In genomic region chr11:103780152-103780551, GRCm38 (mm10) we compare ENCODE assay signal across 19 mouse cellular contexts. TPM values are rescaled to one million over a fixed set of nuclear protein-coding genes. Genes with fewer than 3 reads are reported as not detected.
A peak's percentile ranks its signal among the peaks of the same experiment; 100 is the strongest.
DNase-seq lines count a peak whose midpoint lies in the region; TF ChIP-seq lines count a peak whose summit lies in the region.
"Had no signal": no experiment of that assay in that cellular context is flagged by ENCODE, and none has a peak within 500 bp of the region (broad histone marks: within the 10 kb centered on the region; RNA-seq: fewer than 3 reads in every experiment).

No protein-coding gene starts in this region.

- no peak overlapping the region for H3K4me3 ChIP-seq in olfactory bulb, adult 2 months (ENCODE audit: insufficient read depth, low read depth, low read length)
- H3K4me3 ChIP-seq: gastrocnemius, adult 2 months; hindbrain, embryonic 12.5 days; midbrain, embryonic 13.5 days had no signal

- 43% methylated on average over 9 of the region's 9 CpGs for WGBS in olfactory bulb, adult 2 months

- no peak for TF ChIP-seq CTCF in olfactory bulb, adult 2 months (IDR thresholded peaks at IDR 0.05; ENCODE audit: insufficient read depth, low read depth, low read length)

- no peak for TF ChIP-seq POLR2A in olfactory bulb, adult 2 months (IDR thresholded peaks at IDR 0.05; ENCODE audit: insufficient read depth, low read depth, low read length)

- H3K4me1 ChIP-seq in olfactory bulb, adult 2 months (ENCODE audit: control insufficient read depth, insufficient read depth, low read length): peaks cover 10% of the 10 kb centered on the region

- peak; percentile 17 for DNase-seq in right cerebral cortex, adult 18-20 months
- no peak for DNase-seq in right cerebral cortex, postnatal 14 days
- DNase-seq in Muller cell, postnatal 12 days (ENCODE audit: inconsistent ontology term): peak; percentile 27
- DNase-seq in adrenal gland, adult 8-10 months: peak; percentile 58
- DNase-seq in layer of hippocampus, adult 11-12 months (ENCODE audit: low spot score): no peak
- no peak for DNase-seq in retina, postnatal 1 day
- DNase-seq: cerebellum, adult 2 months; cerebellum, postnatal 36 days; gastrocnemius, adult 2 months; heart, postnatal 10 days; kidney, adult 8-10 months; layer of hippocampus, postnatal 36 days; liver had no signal

- 0 out of 2 replicates have a peak overlapping the region, but pooled peaks have one; percentile 8 for H3K27ac ChIP-seq in olfactory bulb, adult 2 months (ENCODE audit: insufficient read depth, low read depth, low read length)
- H3K27ac ChIP-seq: gastrocnemius, adult 2 months; hindbrain, embryonic 12.5 days; midbrain, embryonic 13.5 days had no signal

RNA-seq across cellular contexts. Expression of gene Wnt3, which starts 6.2 kb away (rescaled TPM):
- 1 to 10 TPM in 2 of 4 experiments, under 1 TPM in 2; 0.17 to 3.1 (median 1.3) TPM for total RNA-seq in adrenal gland, adult 8-10 months (2022)
- not detected in 2 replicates for polyA plus RNA-seq in olfactory bulb, adult 2 months (2012; ENCODE audit: insufficient read depth, insufficient read length, low replicate concordance, missing spikeins)
- total RNA-seq: granulocyte monocyte progenitor cell, adult 5-6 weeks; heart, postnatal 10 days had no signal
- polyA plus RNA-seq: liver, embryonic 16.5 days had no signal

RNA-seq across cellular contexts. Expression of gene Wnt9b, which starts 30.5 kb away (rescaled TPM):
- total RNA-seq in adrenal gland, adult 8-10 months (2022): under 1 TPM in 3 of 4 experiments, not detected in 1; 0.07 to 0.31 (median 0.22) TPM
- not detected in 2 replicates for polyA plus RNA-seq in olfactory bulb, adult 2 months (2012; ENCODE audit: insufficient read depth, insufficient read length, low replicate concordance, missing spikeins)
- total RNA-seq: granulocyte monocyte progenitor cell, adult 5-6 weeks had no signal
- polyA plus RNA-seq: CD4-positive, CD25-positive, alpha-beta regulatory T cell, adult 4 months had no signal

Comparison
In these comparisons a context has a peak if more than half of its experiments do, and no peak if none do; other contexts are left out.
1. DNase-seq: peak in right cerebral cortex, adult 18-20 months (single experiment), Muller cell, postnatal 12 days (single experiment) and adrenal gland, adult 8-10 months (single experiment); none in right cerebral cortex, postnatal 14 days (single experiment), layer of hippocampus, adult 11-12 months (single experiment) and retina, postnatal 1 day (single experiment).